Mouse (Mus musculus): Measurements from ENCODE around the gene Serpinb6a. TPM values are rescaled to one million over a fixed set of nuclear protein-coding genes. Genes with fewer than 3 reads are reported as not detected.

Gene Serpinb6a
- polyA plus RNA-seq, 1 experiment from 2014 or later: 71.8 TPM

GRCm38 (mm10) chr13:34037172-34038055 lies 34.8 kb upstream of the Serpinb6a start, which contains the start of gene Bphl:
Gene Bphl, plus strand, starts transcription at chr13:34037597.
- H3K27ac ChIP-seq: peak within 1 kb of the TSS; percentile 87
- peaks cover 21% of the 10 kb centered on the region for H3K36me3 ChIP-seq
- H3K27me3 ChIP-seq: no peaks in the 10 kb centered on the region
- ATAC-seq (ENCODE audit: insufficient number of reproducible peaks, low FRiP score, low TSS enrichment, low read depth): peak; percentile 86
- H3K9me3 ChIP-seq: no peaks in the 10 kb centered on the region
- peak within 1 kb of the TSS; percentile 82 for H3K4me3 ChIP-seq
- H3K9ac ChIP-seq: peak within 1 kb of the TSS; percentile 84
- peak within 1 kb of the TSS; percentile 59 for H3K4me2 ChIP-seq
- under 1% methylated on average over 37 of the region's 37 CpGs for WGBS
- peaks cover 10% of the 10 kb centered on the region for H3K4me1 ChIP-seq

GRCm38 (mm10) chr13:34036726-34037125 lies 34.1 kb upstream of the Serpinb6a start:
- ATAC-seq (ENCODE audit: insufficient number of reproducible peaks, low FRiP score, low TSS enrichment, low read depth): no peak
- Histone ChIP-seq H3K27ac (no peak overlapping the region), H3K4me3 (no peak overlapping the region), H3K27me3 (no peaks in the 10 kb centered on the region), H3K4me1 (peaks cover 10% of the 10 kb centered on the region), H3K9ac (no peak overlapping the region), H3K36me3 (peaks cover 27% of the 10 kb centered on the region), H3K4me2 (no peak overlapping the region), H3K9me3 (no peaks in the 10 kb centered on the region)
- 84% methylated on average over 5 of the region's 5 CpGs for WGBS

GRCm38 (mm10) chr13:34035424-34035823 lies 32.8 kb upstream of the Serpinb6a start:
- Histone ChIP-seq H3K4me1 (peaks cover 10% of the 10 kb centered on the region), H3K27me3 (no peaks in the 10 kb centered on the region), H3K27ac (no peak overlapping the region), H3K9ac (no peak overlapping the region), H3K9me3 (no peaks in the 10 kb centered on the region), H3K4me3 (no peak overlapping the region), H3K36me3 (peaks cover 36% of the 10 kb centered on the region), H3K4me2 (no peak overlapping the region)
- no peak for ATAC-seq (ENCODE audit: insufficient number of reproducible peaks, low FRiP score, low TSS enrichment, low read depth)
- WGBS: 84% methylated on average over 3 of the region's 3 CpGs

- peaks cover 61% of the 10 kb centered on the region for H3K36me3 ChIP-seq
- no peak overlapping the region for H3K27ac ChIP-seq
- 86% methylated on average over 2 of the region's 2 CpGs for WGBS
- peaks cover under 1% of the 10 kb centered on the region; the same call in 1 of the 2 replicates for H3K4me1 ChIP-seq
- no peaks in the 10 kb centered on the region for H3K9me3 ChIP-seq
- H3K4me3 ChIP-seq: no peak overlapping the region
- no peak for ATAC-seq (ENCODE audit: insufficient number of reproducible peaks, low FRiP score, low TSS enrichment, low read depth)
- H3K9ac ChIP-seq: no peak overlapping the region
- H3K4me2 ChIP-seq: no peak overlapping the region
- no peaks in the 10 kb centered on the region for H3K27me3 ChIP-seq
These were observed 29.4 kb upstream of the Serpinb6a start for GRCm38 (mm10) chr13:34032041-34032440.

GRCm38 (mm10) chr13:34021998-34022397 lies 19.4 kb upstream of the Serpinb6a start:
- Histone ChIP-seq H3K9ac (no peak overlapping the region), H3K27ac (no peak overlapping the region), H3K9me3 (no peaks in the 10 kb centered on the region), H3K4me1 (no peaks in the 10 kb centered on the region), H3K36me3 (peaks cover 44% of the 10 kb centered on the region), H3K4me3 (no peak overlapping the region), H3K27me3 (no peaks in the 10 kb centered on the region), H3K4me2 (no peak overlapping the region)
- ATAC-seq (ENCODE audit: insufficient number of reproducible peaks, low FRiP score, low TSS enrichment, low read depth): no peak
- WGBS: 79% methylated on average over 2 of the region's 2 CpGs

- no peaks in the 10 kb centered on the region for H3K9me3 ChIP-seq
- peaks cover 74% of the 10 kb centered on the region for H3K36me3 ChIP-seq
- no peak overlapping the region for H3K4me2 ChIP-seq
- no peak overlapping the region for H3K4me3 ChIP-seq
- H3K27me3 ChIP-seq: no peaks in the 10 kb centered on the region
- no peak overlapping the region for H3K9ac ChIP-seq
- H3K27ac ChIP-seq: no peak overlapping the region
- WGBS: 81% methylated on average over 1 of the region's 1 CpGs
- no peak for ATAC-seq (ENCODE audit: insufficient number of reproducible peaks, low FRiP score, low TSS enrichment, low read depth)
- H3K4me1 ChIP-seq: no peaks in the 10 kb centered on the region
These were observed 15.9 kb upstream of the Serpinb6a start for GRCm38 (mm10) chr13:34018521-34018920.

- H3K4me1 ChIP-seq: no peaks in the 10 kb centered on the region
- peaks cover 73% of the 10 kb centered on the region for H3K36me3 ChIP-seq
- no peak overlapping the region for H3K4me3 ChIP-seq
- no peaks in the 10 kb centered on the region for H3K27me3 ChIP-seq
- no peak overlapping the region for H3K27ac ChIP-seq
- no peak overlapping the region for H3K9ac ChIP-seq
- WGBS: 94% methylated on average over 9 of the region's 9 CpGs
- no peaks in the 10 kb centered on the region for H3K9me3 ChIP-seq
- ATAC-seq (ENCODE audit: insufficient number of reproducible peaks, low FRiP score, low TSS enrichment, low read depth): no peak
- H3K4me2 ChIP-seq: no peak overlapping the region
These were observed 14.5 kb upstream of the Serpinb6a start for GRCm38 (mm10) chr13:34016927-34017569.

- H3K4me1 ChIP-seq: peaks cover 6% of the 10 kb centered on the region
- H3K9ac ChIP-seq: no peak overlapping the region
- H3K27me3 ChIP-seq: no peaks in the 10 kb centered on the region
- H3K27ac ChIP-seq: no peak overlapping the region
- WGBS: 59% methylated on average over 2 of the region's 2 CpGs
- H3K9me3 ChIP-seq: no peaks in the 10 kb centered on the region
- H3K4me3 ChIP-seq: no peak overlapping the region
- no peak for ATAC-seq (ENCODE audit: insufficient number of reproducible peaks, low FRiP score, low TSS enrichment, low read depth)
- H3K36me3 ChIP-seq: peaks cover 22% of the 10 kb centered on the region; the same call in 1 of the 2 replicates
- no peak overlapping the region for H3K4me2 ChIP-seq
These were observed 4.6 kb upstream of the Serpinb6a start for GRCm38 (mm10) chr13:34007234-34007633.

GRCm38 (mm10) chr13:34003058-34003457 lies 464 bp upstream of the Serpinb6a start:
- peak overlapping the region; percentile 89; the same call in 1 of the 2 replicates for H3K9ac ChIP-seq
- H3K36me3 ChIP-seq: no peaks in the 10 kb centered on the region
- no peaks in the 10 kb centered on the region for H3K27me3 ChIP-seq
- peaks cover 6% of the 10 kb centered on the region for H3K4me1 ChIP-seq
- H3K9me3 ChIP-seq: no peaks in the 10 kb centered on the region
- no peak for ATAC-seq (ENCODE audit: insufficient number of reproducible peaks, low FRiP score, low TSS enrichment, low read depth)
- 8% methylated on average over 5 of the region's 5 CpGs for WGBS
- H3K4me3 ChIP-seq: peak overlapping the region; percentile 100
- H3K27ac ChIP-seq: no peak overlapping the region
- peak overlapping the region; percentile 73 for H3K4me2 ChIP-seq

- Histone ChIP-seq H3K27ac (no peak overlapping the region), H3K4me2 (no peak overlapping the region), H3K9ac (no peak overlapping the region), H3K4me3 (no peak overlapping the region), H3K36me3 (peaks cover 7% of the 10 kb centered on the region; the same call in 1 of the 2 replicates), H3K9me3 (no peaks in the 10 kb centered on the region), H3K27me3 (no peaks in the 10 kb centered on the region), H3K4me1 (no peaks in the 10 kb centered on the region)
- no peak for ATAC-seq (ENCODE audit: insufficient number of reproducible peaks, low FRiP score, low TSS enrichment, low read depth)
- WGBS: 19% methylated on average over 1 of the region's 1 CpGs
These were observed 7.4 kb downstream of the Serpinb6a start for GRCm38 (mm10) chr13:33995197-33995596.

GRCm38 (mm10) chr13:33989625-33990024 lies 13.0 kb downstream of the Serpinb6a start:
- ATAC-seq (ENCODE audit: insufficient number of reproducible peaks, low FRiP score, low TSS enrichment, low read depth): no peak
- WGBS: 76% methylated on average over 5 of the region's 5 CpGs
- no peak overlapping the region for H3K4me3 ChIP-seq
- H3K27me3 ChIP-seq: no peaks in the 10 kb centered on the region
- H3K9me3 ChIP-seq: no peaks in the 10 kb centered on the region
- H3K9ac ChIP-seq: no peak overlapping the region
- H3K36me3 ChIP-seq: peaks cover 8% of the 10 kb centered on the region; the same call in 1 of the 2 replicates
- no peaks in the 10 kb centered on the region for H3K4me1 ChIP-seq
- H3K27ac ChIP-seq: no peak overlapping the region
- H3K4me2 ChIP-seq: no peak overlapping the region

- H3K4me1 ChIP-seq: peaks cover 5% of the 10 kb centered on the region; the same call in 1 of the 2 replicates
- H3K27me3 ChIP-seq: no peaks in the 10 kb centered on the region
- H3K9ac ChIP-seq: no peak overlapping the region
- no peaks in the 10 kb centered on the region for H3K36me3 ChIP-seq
- H3K4me2 ChIP-seq: no peak overlapping the region
- no peak for ATAC-seq (ENCODE audit: insufficient number of reproducible peaks, low FRiP score, low TSS enrichment, low read depth)
- H3K4me3 ChIP-seq: no peak overlapping the region
- no peak overlapping the region for H3K27ac ChIP-seq
- no peaks in the 10 kb centered on the region for H3K9me3 ChIP-seq
These were observed 36.0 kb downstream of the Serpinb6a start for GRCm38 (mm10) chr13:33966574-33966973.

All from limb, embryonic 15.5 days (tissue).